Mouse (Mus musculus): ENCODE data around the gene Prex1. TPM values are rescaled to one million over a fixed set of nuclear protein-coding genes. Genes with fewer than 3 reads are reported as not detected.

Prex1 gene
- total and polyA plus RNA-seq, 2 experiments from 2014 or later = 4.0 to 6.2 TPM

- no peak for DNase-seq (ENCODE audit: low spot score)
- no peak overlapping the region for H3K4me2 ChIP-seq (ENCODE audit: low read depth, low read length)
- H3K9ac ChIP-seq (replicated peaks; ENCODE audit: low read depth, low read length) = no peak overlapping the region
- no peak overlapping the region for H3K4me3 ChIP-seq (ENCODE audit: low read depth, low read length)
- H3K36me3 ChIP-seq (replicated peaks; ENCODE audit: control insufficient read depth, insufficient read depth, low read length) = no peaks in the 10 kb centered on the region
- no peak for TF ChIP-seq CTCF (IDR thresholded peaks at IDR 0.05; ENCODE audit: low read depth)
- no peak for TF ChIP-seq EP300 (IDR thresholded peaks at IDR 0.05; ENCODE audit: low read depth)
- H3K27me3 ChIP-seq (ENCODE audit: control insufficient read depth, insufficient read depth, low read length) = no peaks in the 10 kb centered on the region
- ATAC-seq (ENCODE audit: insufficient read depth, low read depth) = no peak
- H3K4me1 ChIP-seq (ENCODE audit: control insufficient read depth, insufficient read depth) = peaks cover 13% of the 10 kb centered on the region; the same call in 1 of the 2 replicates
- H3K27ac ChIP-seq (ENCODE audit: low read depth) = no peak overlapping the region
- WGBS = 74% methylated on average over 8 of the region's 8 CpGs
- H3K9me3 ChIP-seq (replicated peaks; ENCODE audit: control insufficient read depth, low read length) = no peaks in the 10 kb centered on the region
These were observed 13.5 kb downstream of the Prex1 start for GRCm38 (mm10) chr2:166700116-166700515.

- Histone ChIP-seq H3K9ac (replicated peaks; ENCODE audit: low read depth, low read length) (no peak overlapping the region), H3K4me3 (ENCODE audit: low read depth, low read length) (no peak overlapping the region), H3K27ac (ENCODE audit: low read depth) (no peak overlapping the region), H3K27me3 (ENCODE audit: control insufficient read depth, insufficient read depth, low read length) (no peaks in the 10 kb centered on the region), H3K4me1 (ENCODE audit: control insufficient read depth, insufficient read depth) (peaks cover 13% of the 10 kb centered on the region; the same call in 1 of the 2 replicates), H3K36me3 (replicated peaks; ENCODE audit: control insufficient read depth, insufficient read depth, low read length) (no peaks in the 10 kb centered on the region), H3K4me2 (ENCODE audit: low read depth, low read length) (no peak overlapping the region), H3K9me3 (replicated peaks; ENCODE audit: control insufficient read depth, low read length) (no peaks in the 10 kb centered on the region)
- WGBS = 88% methylated on average over 5 of the region's 5 CpGs
- DNase-seq (ENCODE audit: low spot score) = no peak
- TF ChIP-seq CTCF (IDR thresholded peaks at IDR 0.05; ENCODE audit: low read depth) = no peak
- no peak for TF ChIP-seq EP300 (IDR thresholded peaks at IDR 0.05; ENCODE audit: low read depth)
- no peak for ATAC-seq (ENCODE audit: insufficient read depth, low read depth)
These were observed 14.1 kb downstream of the Prex1 start for GRCm38 (mm10) chr2:166699552-166699951.

GRCm38 (mm10) chr2:166694616-166695015 is 19.0 kb downstream of the Prex1 start:
- no peak overlapping the region for H3K4me2 ChIP-seq (ENCODE audit: low read depth, low read length)
- WGBS = 91% methylated on average over 2 of the region's 2 CpGs
- ATAC-seq (ENCODE audit: insufficient read depth, low read depth) (no peak), DNase-seq (ENCODE audit: low spot score) (no peak)
- no peaks in the 10 kb centered on the region for H3K36me3 ChIP-seq (replicated peaks; ENCODE audit: control insufficient read depth, insufficient read depth, low read length)
- H3K27me3 ChIP-seq (ENCODE audit: control insufficient read depth, insufficient read depth, low read length) = no peaks in the 10 kb centered on the region
- H3K9ac ChIP-seq (replicated peaks; ENCODE audit: low read depth, low read length) = no peak overlapping the region
- no peak for TF ChIP-seq EP300 (IDR thresholded peaks at IDR 0.05; ENCODE audit: low read depth)
- TF ChIP-seq CTCF (IDR thresholded peaks at IDR 0.05; ENCODE audit: low read depth) = no peak
- H3K4me1 ChIP-seq (ENCODE audit: control insufficient read depth, insufficient read depth) = 0 out of 2 replicates have a peak, but pooled peaks cover 6% of the 10 kb centered on the region
- H3K4me3 ChIP-seq (ENCODE audit: low read depth, low read length) = no peak overlapping the region
- H3K9me3 ChIP-seq (replicated peaks; ENCODE audit: control insufficient read depth, low read length) = no peaks in the 10 kb centered on the region
- no peak overlapping the region for H3K27ac ChIP-seq (ENCODE audit: low read depth)

GRCm38 (mm10) chr2:166693394-166693793 is 20.2 kb downstream of the Prex1 start:
- H3K4me2 ChIP-seq (ENCODE audit: low read depth, low read length) = no peak overlapping the region
- H3K4me3 ChIP-seq (ENCODE audit: low read depth, low read length) = no peak overlapping the region
- no peak overlapping the region for H3K9ac ChIP-seq (replicated peaks; ENCODE audit: low read depth, low read length)
- no peaks in the 10 kb centered on the region for H3K9me3 ChIP-seq (replicated peaks; ENCODE audit: control insufficient read depth, low read length)
- no peaks in the 10 kb centered on the region for H3K36me3 ChIP-seq (replicated peaks; ENCODE audit: control insufficient read depth, insufficient read depth, low read length)
- TF ChIP-seq CTCF (IDR thresholded peaks at IDR 0.05; ENCODE audit: low read depth) (no peak), EP300 (IDR thresholded peaks at IDR 0.05; ENCODE audit: low read depth) (no peak)
- 0 out of 2 replicates have a peak, but pooled peaks cover 6% of the 10 kb centered on the region for H3K4me1 ChIP-seq (ENCODE audit: control insufficient read depth, insufficient read depth)
- no peak overlapping the region for H3K27ac ChIP-seq (ENCODE audit: low read depth)
- no peaks in the 10 kb centered on the region for H3K27me3 ChIP-seq (ENCODE audit: control insufficient read depth, insufficient read depth, low read length)
- DNase-seq (ENCODE audit: low spot score) = no peak
- WGBS = 74% methylated on average over 4 of the region's 4 CpGs
- ATAC-seq (ENCODE audit: insufficient read depth, low read depth) = no peak

- ATAC-seq (ENCODE audit: insufficient read depth, low read depth) (peak; percentile 72), DNase-seq (ENCODE audit: low spot score) (peak; percentile 58)
- 56% methylated on average over 23 of the region's 23 CpGs for WGBS
- no peak for TF ChIP-seq EP300 (IDR thresholded peaks at IDR 0.05; ENCODE audit: low read depth)
- TF ChIP-seq CTCF (IDR thresholded peaks at IDR 0.05; ENCODE audit: low read depth) = no peak
- H3K4me2 ChIP-seq (ENCODE audit: low read depth, low read length) = no peak overlapping the region
- 0 out of 2 replicates have a peak overlapping the region, but pooled peaks have one; percentile 16 for H3K9ac ChIP-seq (replicated peaks; ENCODE audit: low read depth, low read length)
- no peaks in the 10 kb centered on the region for H3K9me3 ChIP-seq (replicated peaks; ENCODE audit: control insufficient read depth, low read length)
- H3K4me3 ChIP-seq (ENCODE audit: low read depth, low read length) = no peak overlapping the region
- 0 out of 2 replicates have a peak, but pooled peaks cover 6% of the 10 kb centered on the region for H3K4me1 ChIP-seq (ENCODE audit: control insufficient read depth, insufficient read depth)
- H3K27me3 ChIP-seq (ENCODE audit: control insufficient read depth, insufficient read depth, low read length) = no peaks in the 10 kb centered on the region
- H3K36me3 ChIP-seq (replicated peaks; ENCODE audit: control insufficient read depth, insufficient read depth, low read length) = no peaks in the 10 kb centered on the region
- H3K27ac ChIP-seq (ENCODE audit: low read depth) = no peak overlapping the region
These were observed 21.8 kb downstream of the Prex1 start for GRCm38 (mm10) chr2:166691602-166692509.
